Mouse (Mus musculus) midbrain, embryonic 14.5 days (tissue): ENCODE data around the gene Glrx2. TPM values are rescaled to one million over a fixed set of nuclear protein-coding genes. Genes with fewer than 3 reads are reported as not detected.
"Not testable (repeated sequence)": the region's sequence is repeated elsewhere in the genome, so short reads cannot be mapped to it uniquely, and the experiment has no call there.

ENCODE experiments used
- ATAC-seq: fragments of 200-750 bp; cut with Nextera tagmentation; 2 replicates; pipeline ENCODE4 v1.8.0; 2017; ENCODE audit warnings: moderate number of reproducible peaks, moderate library complexity; ENCODE audit not compliant: low FRiP score, low TSS enrichment
- DNase-seq: peaks from one replicate; pipeline ENCODE4 v3.0.0-alpha.2; 2015
- H3K27ac ChIP-seq: fragments of 300-500 bp; sonication (generic); replicated peaks from 2 replicates; pipeline ENCODE4 v1.5.1; 2014; ENCODE audit warnings: mild to moderate bottlenecking, low read depth, low read length, moderate library complexity
- H3K27me3 ChIP-seq: fragments of 300-500 bp; sonication (generic); 2 replicates; pipeline ENCODE4 v1.6.1; 2014; ENCODE audit warnings: low read length, control low read depth, mixed read lengths; ENCODE audit not compliant: control insufficient read depth, insufficient read depth
- H3K36me3 ChIP-seq: fragments of 300-500 bp; sonication (generic); 2 replicates; pipeline ENCODE4 v1.6.1; 2014; ENCODE audit warnings: low read length, control low read depth; ENCODE audit not compliant: control insufficient read depth, insufficient read depth
- H3K4me1 ChIP-seq: fragments of 300-500 bp; sonication (generic); 2 replicates; pipeline ENCODE4 v1.6.1; 2014; ENCODE audit warnings: mild to moderate bottlenecking, antibody characterized with exemption, low read length, control low read depth; ENCODE audit not compliant: control insufficient read depth, insufficient read depth
- H3K4me2 ChIP-seq: fragments of 300-500 bp; sonication (generic); 2 replicates; pipeline ENCODE4 v1.6.1; 2014; ENCODE audit warnings: mild to moderate bottlenecking, low read length, moderate library complexity
- H3K4me3 ChIP-seq: fragments of 300-500 bp; sonication (generic); replicated peaks from 2 replicates; pipeline ENCODE4 v1.5.1; 2014; ENCODE audit warnings: low read depth, low read length
- H3K9ac ChIP-seq: fragments of 300-500 bp; sonication (generic); replicated peaks from 2 replicates; pipeline ENCODE4 v1.6.1; 2014; ENCODE audit warnings: mild to moderate bottlenecking, low read length, moderate library complexity
- H3K9me3 ChIP-seq: fragments of 300-500 bp; sonication (generic); 2 replicates; pipeline ENCODE4 v1.6.1; 2016; ENCODE audit warnings: low read length, control low read depth, mixed read lengths; ENCODE audit not compliant: control insufficient read depth
- WGBS: fragments of 180-500 bp; shearing (Covaris S2); extraction: QIAGEN DNeasy Blood & Tissue Kit; methylation state at CpG from one replicate; pipeline ENCODE4 v1.1.7; 2014; 5-methylcytosine and 5-hydroxymethylcytosine counted together
- polyA plus RNA-seq: library from polyadenylated mRNA; unstranded; fragments of >200 nt; fragmentation: Nextera tagmentation; extraction: Ambion mirVana; gene quantifications from 2 replicates; pipeline ENCODE4 v1.2.1, GENCODE M21; 2014

Glrx2 gene
- polyA plus RNA-seq: 99.9 and 117 TPM in 2 replicates

GRCm38 (mm10) chr1:143716038-143716437 is at the start of gene Glrx2:
TSS of gene Glrx2 (plus strand) at chr1:143716338.
- ATAC-seq, H3K4me2 ChIP-seq, H3K9me3 ChIP-seq, H3K9ac ChIP-seq, H3K4me1 ChIP-seq, DNase-seq, H3K36me3 ChIP-seq, H3K27ac ChIP-seq, H3K27me3 ChIP-seq, H3K4me3 ChIP-seq: not testable (repeated sequence)
- no CpG with 5 or more reads among the region's 2 CpGs for WGBS

GRCm38 (mm10) chr1:143675734-143676361 is 40.3 kb upstream of the Glrx2 start:
- DNase-seq (peak; percentile 76), ATAC-seq (no peak)
- Histone ChIP-seq H3K9ac (no peak overlapping the region), H3K4me2 (no peak overlapping the region), H3K27me3 (no peaks in the 10 kb centered on the region), H3K4me3 (no peak overlapping the region), H3K36me3 (peaks cover 26% of the 10 kb centered on the region; the same call in 1 of the 2 replicates), H3K27ac (no peak overlapping the region), H3K9me3 (no peaks in the 10 kb centered on the region), H3K4me1 (no peaks in the 10 kb centered on the region)
- 90% methylated on average over 4 of the region's 4 CpGs for WGBS

GRCm38 (mm10) chr1:143681108-143681507 is 35.0 kb upstream of the Glrx2 start:
- Histone ChIP-seq H3K36me3 (peaks cover 46% of the 10 kb centered on the region), H3K27ac (no peak overlapping the region), H3K27me3 (no peaks in the 10 kb centered on the region), H3K4me2 (no peak overlapping the region), H3K9ac (no peak overlapping the region), H3K4me1 (no peaks in the 10 kb centered on the region), H3K4me3 (no peak overlapping the region), H3K9me3 (no peaks in the 10 kb centered on the region)
- ATAC-seq: no peak
- WGBS: 99% methylated on average over 5 of the region's 5 CpGs
- DNase-seq: no peak

GRCm38 (mm10) chr1:143684849-143685248 is 31.3 kb upstream of the Glrx2 start:
- DNase-seq (no peak), ATAC-seq (no peak)
- Histone ChIP-seq H3K4me3 (no peak overlapping the region), H3K27me3 (no peaks in the 10 kb centered on the region), H3K9ac (no peak overlapping the region), H3K4me2 (no peak overlapping the region), H3K36me3 (peaks cover 54% of the 10 kb centered on the region), H3K27ac (no peak overlapping the region), H3K9me3 (no peaks in the 10 kb centered on the region), H3K4me1 (no peaks in the 10 kb centered on the region)
- 88% methylated on average over 3 of the region's 3 CpGs for WGBS

- DNase-seq (peak; percentile 17), ATAC-seq (no peak)
- peaks cover 9% of the 10 kb centered on the region; the same call in 1 of the 2 replicates for H3K36me3 ChIP-seq
- peak overlapping the region; percentile 80 for H3K4me2 ChIP-seq
- under 1% methylated on average over 13 of the region's 13 CpGs for WGBS
- no peaks in the 10 kb centered on the region for H3K27me3 ChIP-seq
- H3K4me1 ChIP-seq: peaks cover 10% of the 10 kb centered on the region; the same call in 1 of the 2 replicates
- H3K9ac ChIP-seq: peak overlapping the region; percentile 84
- H3K9me3 ChIP-seq: no peaks in the 10 kb centered on the region
- peak overlapping the region; percentile 92 for H3K4me3 ChIP-seq
- peak overlapping the region; percentile 92; the same call in 1 of the 2 replicates for H3K27ac ChIP-seq
Measured at GRCm38 (mm10) chr1:143701736-143702135, 14.4 kb upstream of the Glrx2 start.

GRCm38 (mm10) chr1:143702141-143702740 is 13.9 kb upstream of the Glrx2 start:
- Histone ChIP-seq H3K9ac (peak overlapping the region; percentile 84), H3K27ac (peak overlapping the region; percentile 92), H3K27me3 (no peaks in the 10 kb centered on the region), H3K9me3 (no peaks in the 10 kb centered on the region), H3K36me3 (0 out of 2 replicates have a peak, but pooled peaks cover 5% of the 10 kb centered on the region), H3K4me2 (peak overlapping the region; percentile 80), H3K4me3 (peak overlapping the region; percentile 92), H3K4me1 (peaks cover 10% of the 10 kb centered on the region; the same call in 1 of the 2 replicates)
- ATAC-seq: peak; percentile 76
- WGBS: 1% methylated on average over 47 of the region's 48 CpGs
- no peak for DNase-seq

- Histone ChIP-seq H3K4me3 (peak within 1 kb of the TSS; percentile 92), H3K4me1 (peaks cover 10% of the 10 kb centered on the region; the same call in 1 of the 2 replicates), H3K27ac (peak within 1 kb of the TSS; percentile 92), H3K36me3 (0 out of 2 replicates have a peak, but pooled peaks cover 5% of the 10 kb centered on the region), H3K9me3 (no peaks in the 10 kb centered on the region), H3K4me2 (peak within 1 kb of the TSS; percentile 80), H3K9ac (peak within 1 kb of the TSS; percentile 84), H3K27me3 (no peaks in the 10 kb centered on the region)
- peak; percentile 99 for ATAC-seq
- DNase-seq: peak; percentile 96
- under 1% methylated on average over 74 of the region's 74 CpGs for WGBS
Measured at GRCm38 (mm10) chr1:143702741-143703262, 13.3 kb upstream of the Glrx2 start, which contains the start of gene Cdc73. TSS of gene Cdc73 (minus strand) at chr1:143702893.

- no peaks in the 10 kb centered on the region for H3K27me3 ChIP-seq
- no peak overlapping the region for H3K27ac ChIP-seq
- no peaks in the 10 kb centered on the region for H3K9me3 ChIP-seq
- H3K4me2 ChIP-seq: no peak overlapping the region
- H3K9ac ChIP-seq: no peak overlapping the region
- H3K4me1 ChIP-seq: no peaks in the 10 kb centered on the region
- no peak overlapping the region for H3K4me3 ChIP-seq
- WGBS: 59% methylated on average over 4 of the region's 4 CpGs
- DNase-seq (peak; percentile 43), ATAC-seq (no peak)
- H3K36me3 ChIP-seq: no peaks in the 10 kb centered on the region
Measured at GRCm38 (mm10) chr1:143707006-143707405, 9.1 kb upstream of the Glrx2 start.
